Mouse (Mus musculus) hindbrain, embryonic 12.5 days (tissue): Measurements from ENCODE around the gene Capn2. TPM values are rescaled to one million over a fixed set of nuclear protein-coding genes. Genes with fewer than 3 reads are reported as not detected.

Experiments
- polyA plus RNA-seq: library from polyadenylated mRNA; unstranded; fragments of >200 nt; fragmentation: Nextera tagmentation; extraction: Ambion mirVana; gene quantifications from 2 replicates; pipeline ENCODE4 v1.2.1, GENCODE M21; 2016

Capn2 gene
- polyA plus RNA-seq, 1 experiment from 2014 or later: 136 TPM

Other genes starting within 250 kb of the Capn2 start
- gene Degs1, start 234.8 kb downstream of the Capn2 start, polyA plus RNA-seq: 70.2 and 70.6 TPM in 2 replicates
- gene Fbxo28, start 176.0 kb downstream of the Capn2 start, polyA plus RNA-seq: 35.9 and 36.5 TPM in 2 replicates
- gene Trp53bp2, start 108.4 kb downstream of the Capn2 start, polyA plus RNA-seq: 31.9 and 32.7 TPM in 2 replicates
- gene Capn8, start 47.4 kb upstream of the Capn2 start, polyA plus RNA-seq: not detected in 2 replicates
- not detected in 2 replicates for gene Ccdc185, start 231.6 kb upstream of the Capn2 start, polyA plus RNA-seq
- gene Susd4, start 246.3 kb upstream of the Capn2 start, polyA plus RNA-seq: 35.1 and 36.6 TPM in 2 replicates